Mouse (Mus musculus): Measurements from ENCODE around the gene Trim7. TPM values are rescaled to one million over a fixed set of nuclear protein-coding genes. Genes with fewer than 3 reads are reported as not detected.

The Trim7 gene
- polyA plus RNA-seq, 1 experiment = 1.2 TPM

DNA sequence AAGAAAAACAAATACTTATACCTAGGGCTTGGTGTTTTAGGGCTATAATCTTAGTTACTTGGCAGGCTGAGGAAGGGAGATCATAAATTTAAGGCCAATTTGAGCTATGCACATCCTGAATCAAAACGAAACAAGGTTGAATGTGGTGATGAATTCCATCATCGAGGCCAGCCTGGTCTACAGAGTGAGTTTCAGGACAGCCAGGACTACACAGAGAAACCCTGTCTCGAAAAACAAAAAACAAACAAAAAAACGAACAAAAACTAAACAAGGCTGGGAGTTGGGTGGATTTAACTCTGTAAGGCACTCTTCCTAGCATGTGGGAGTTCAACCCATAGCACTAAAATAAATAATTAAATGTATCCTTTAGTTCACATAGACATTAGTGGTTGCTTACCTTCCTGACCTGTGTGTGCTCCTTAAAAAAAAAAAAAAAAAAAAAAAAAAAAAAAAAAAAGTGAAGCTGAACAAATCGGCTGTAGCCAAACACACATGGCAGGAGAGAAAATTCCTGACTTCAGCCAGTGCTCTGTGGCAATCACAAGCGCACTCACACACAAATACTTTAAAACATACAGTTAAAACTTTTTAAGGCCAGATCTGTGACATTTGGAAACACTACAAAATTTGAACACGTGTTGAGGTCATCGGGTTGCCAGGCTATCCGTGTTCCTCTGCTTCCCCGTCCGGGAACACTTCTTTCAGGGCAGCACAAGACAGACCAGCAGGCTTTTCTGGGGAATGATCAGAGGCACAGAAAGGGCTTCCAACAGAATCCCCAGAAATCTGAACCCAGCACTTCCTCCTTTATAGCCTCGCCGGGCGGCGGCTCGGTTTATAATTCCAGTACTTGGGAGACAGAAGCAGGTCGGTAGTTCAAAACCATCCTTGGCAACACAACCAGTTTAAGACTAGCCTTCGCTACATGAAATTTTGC is 26.7 kb upstream of the Trim7 start:
- TF ChIP-seq GATA1 (IDR thresholded peaks at IDR 0.05; ENCODE audit: low read length) = no peak

DNA sequence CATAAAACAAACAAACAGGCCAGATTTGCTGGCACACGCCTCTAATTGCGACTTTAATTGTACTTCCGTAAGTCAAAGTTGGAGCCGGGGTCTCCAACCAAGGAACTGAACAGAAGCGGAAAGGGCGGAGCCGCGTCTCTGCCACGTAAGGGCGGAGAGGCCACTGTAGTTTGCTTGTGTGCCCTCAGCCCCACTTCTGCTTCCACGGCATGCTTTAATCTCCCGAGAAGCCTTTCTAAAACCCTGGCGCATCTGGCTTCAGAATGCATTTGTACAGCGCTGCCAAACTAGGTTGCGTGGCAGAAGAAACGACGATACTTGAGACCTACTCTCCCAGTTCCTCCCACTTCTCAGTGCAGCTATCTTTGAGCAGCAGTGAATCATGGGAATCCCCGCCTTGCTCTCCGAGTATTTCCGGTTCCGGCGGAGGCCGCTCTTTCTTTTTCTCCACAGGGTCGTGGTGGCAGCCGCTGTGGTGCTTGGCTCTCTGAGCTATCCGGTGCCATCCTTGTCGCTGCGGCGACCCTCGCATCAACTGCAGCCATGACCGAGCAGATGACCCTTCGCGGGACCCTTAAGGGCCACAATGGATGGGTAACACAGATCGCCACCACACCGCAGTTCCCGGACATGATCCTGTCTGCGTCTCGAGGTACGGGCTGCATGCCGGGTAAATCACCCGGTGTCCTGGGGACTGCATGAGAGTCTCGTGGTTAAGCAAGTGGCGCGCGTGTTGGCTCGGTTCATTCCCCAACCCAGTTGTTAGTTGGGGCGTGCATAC is 25.8 kb upstream of the Trim7 start, which contains the start of gene Rack1:
Gene Rack1, plus strand, starts transcription at position 412 of the 781 bp plus-strand sequence.
- TF ChIP-seq GATA1 (IDR thresholded peaks at IDR 0.05; ENCODE audit: low read length) = no peak

DNA sequence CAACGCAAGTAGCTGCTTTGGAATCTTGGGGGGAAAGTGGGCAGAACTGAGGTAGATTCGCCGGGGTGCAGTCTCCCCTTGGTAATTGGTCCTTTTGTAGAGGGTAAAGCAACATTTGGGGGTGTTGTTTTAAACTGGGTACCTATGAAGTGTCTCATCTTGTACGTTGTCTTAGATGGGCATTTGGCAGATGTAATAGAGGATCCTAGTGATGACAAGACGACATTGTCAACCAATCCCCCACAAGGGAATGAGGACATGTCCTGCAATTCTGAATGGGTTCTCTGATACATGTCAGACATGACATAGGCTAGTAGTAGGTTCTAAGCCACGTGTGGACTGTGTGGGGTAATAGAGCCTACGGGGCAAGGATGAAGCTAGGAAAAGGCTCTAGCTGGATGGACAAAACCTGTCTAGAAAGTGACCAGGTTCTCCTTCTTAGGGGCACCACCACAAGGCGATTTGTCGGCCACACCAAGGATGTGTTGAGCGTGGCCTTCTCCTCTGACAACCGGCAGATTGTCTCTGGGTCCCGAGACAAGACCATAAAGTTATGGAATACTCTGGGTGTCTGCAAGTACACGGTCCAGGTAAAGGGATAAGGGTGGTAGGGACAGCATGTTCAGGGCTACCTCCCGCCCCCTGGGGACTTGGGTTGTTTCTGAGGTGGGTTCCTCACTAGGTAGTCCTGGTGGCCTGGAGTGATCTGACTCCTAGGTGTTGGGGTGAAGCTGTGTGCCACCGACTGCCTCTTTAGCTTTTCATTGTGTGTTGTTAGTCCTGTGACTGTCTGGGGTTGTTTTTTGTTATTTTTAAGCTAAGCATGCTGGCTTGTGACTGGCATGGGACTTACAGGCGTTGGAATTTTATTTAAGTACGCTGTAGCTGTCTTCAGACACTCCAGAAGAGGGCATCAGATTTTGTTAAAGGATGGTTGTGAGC is 23.8 kb upstream of the Trim7 start:
- no peak for TF ChIP-seq GATA1 (IDR thresholded peaks at IDR 0.05; ENCODE audit: low read length)

DNA sequence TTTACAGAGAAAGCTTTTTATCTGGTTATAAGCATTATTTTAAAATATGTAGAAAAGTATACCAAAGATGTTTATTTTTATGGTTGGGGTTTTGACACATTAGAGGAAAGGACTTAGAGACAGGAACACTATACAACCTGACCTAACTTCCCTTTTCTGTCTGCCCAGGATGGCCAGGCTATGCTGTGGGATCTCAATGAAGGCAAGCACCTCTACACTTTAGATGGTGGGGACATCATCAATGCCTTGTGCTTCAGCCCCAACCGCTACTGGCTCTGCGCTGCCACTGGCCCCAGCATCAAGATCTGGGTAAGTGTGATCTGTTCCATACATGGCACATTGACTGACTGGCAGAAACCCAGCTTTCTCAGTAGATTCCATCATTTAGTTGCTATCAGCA is 22.0 kb upstream of the Trim7 start:
- TF ChIP-seq GATA1 (IDR thresholded peaks at IDR 0.05; ENCODE audit: low read length) = no peak

DNA sequence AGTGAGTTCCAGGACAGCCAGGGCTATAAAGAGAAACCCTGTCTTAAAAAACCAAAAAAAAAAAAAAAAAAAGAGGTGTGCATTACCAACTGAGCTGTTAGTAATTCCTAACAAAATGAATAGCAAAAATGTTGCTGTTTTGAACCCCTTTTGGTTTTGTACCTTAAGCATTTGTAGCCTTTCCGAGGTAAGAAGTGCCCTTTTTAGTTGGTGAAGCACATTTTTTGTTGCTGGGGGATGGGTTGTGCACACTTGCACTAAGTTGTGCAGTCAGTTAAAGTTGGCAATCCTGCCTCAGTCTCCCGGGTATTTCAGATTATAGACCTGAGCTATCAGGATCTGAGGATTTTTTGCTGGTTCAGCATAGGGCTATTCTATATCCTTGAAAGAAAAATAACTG is 21.0 kb upstream of the Trim7 start:
- no peak for TF ChIP-seq GATA1 (IDR thresholded peaks at IDR 0.05; ENCODE audit: low read length)

DNA sequence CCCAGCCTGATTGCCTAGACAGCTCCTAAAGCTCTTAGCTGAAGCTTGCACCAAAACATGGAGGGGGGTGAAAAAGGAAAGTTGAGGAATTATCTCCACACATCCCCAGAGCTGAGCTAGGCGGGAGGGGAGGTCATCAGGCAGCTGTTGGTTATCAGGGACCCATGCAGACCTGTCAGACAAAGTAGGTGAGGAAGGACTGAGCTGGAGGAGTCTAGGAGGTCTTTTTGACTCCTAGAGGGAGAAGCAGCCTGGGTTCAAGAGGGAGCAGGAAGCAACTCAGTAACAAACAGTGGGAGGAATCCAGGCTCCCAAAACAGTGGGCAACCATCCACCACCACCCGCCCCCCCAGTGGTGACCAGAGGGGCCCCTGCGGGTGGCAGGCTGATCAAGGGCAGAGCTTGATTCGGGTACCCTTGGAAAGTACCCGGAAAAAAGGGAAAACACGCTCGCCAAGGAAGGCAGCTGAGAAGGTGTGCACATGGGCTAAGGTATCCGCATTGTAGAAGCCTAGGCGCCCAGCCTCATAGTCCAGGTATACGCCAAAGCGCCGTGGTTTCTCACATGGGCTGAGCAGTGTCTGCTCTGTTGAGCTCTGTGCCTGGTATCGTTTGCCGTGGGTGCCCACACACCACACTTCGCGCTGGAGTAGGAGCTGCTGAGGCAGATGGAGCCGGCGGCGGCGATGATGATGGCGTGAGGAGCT is 18.9 kb upstream of the Trim7 start:
- TF ChIP-seq GATA1 (IDR thresholded peaks at IDR 0.05; ENCODE audit: low read length) = no peak

DNA sequence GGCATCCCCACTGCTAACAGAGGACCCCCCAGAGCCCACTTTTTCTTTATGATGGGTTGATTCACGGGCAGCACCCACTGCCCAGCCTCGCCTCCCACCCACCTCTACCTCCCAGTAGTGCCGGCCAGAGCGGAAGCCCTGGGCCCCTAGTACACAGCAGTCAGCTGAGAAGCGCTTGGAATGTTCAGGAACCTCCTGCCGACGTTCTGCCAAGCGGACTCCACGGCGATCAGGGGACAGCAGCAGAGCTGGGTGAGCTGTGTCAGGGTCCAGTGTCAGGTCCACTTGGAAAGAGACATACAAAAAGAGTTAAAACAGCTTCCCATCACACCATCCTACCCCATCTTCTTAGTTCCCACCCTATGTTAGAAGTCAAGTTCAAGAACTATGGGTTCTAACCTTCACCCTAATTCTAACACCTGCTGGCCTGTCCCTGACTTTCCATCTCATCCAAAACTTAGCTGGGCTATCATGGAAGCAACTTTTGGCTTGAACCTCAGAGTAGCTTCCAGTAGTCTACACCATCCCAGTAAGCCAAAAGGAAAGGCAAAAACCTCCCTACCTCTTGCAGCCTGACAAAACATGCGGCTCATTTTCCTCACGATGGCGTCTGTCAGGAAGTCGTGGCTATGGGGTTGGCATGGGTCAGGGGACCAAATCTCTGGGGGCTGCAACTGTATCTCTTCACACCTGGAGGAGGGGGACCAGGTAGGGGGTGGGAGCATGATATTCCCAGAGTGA is 18.2 kb upstream of the Trim7 start:
- no peak for TF ChIP-seq GATA1 (IDR thresholded peaks at IDR 0.05; ENCODE audit: low read length)

DNA sequence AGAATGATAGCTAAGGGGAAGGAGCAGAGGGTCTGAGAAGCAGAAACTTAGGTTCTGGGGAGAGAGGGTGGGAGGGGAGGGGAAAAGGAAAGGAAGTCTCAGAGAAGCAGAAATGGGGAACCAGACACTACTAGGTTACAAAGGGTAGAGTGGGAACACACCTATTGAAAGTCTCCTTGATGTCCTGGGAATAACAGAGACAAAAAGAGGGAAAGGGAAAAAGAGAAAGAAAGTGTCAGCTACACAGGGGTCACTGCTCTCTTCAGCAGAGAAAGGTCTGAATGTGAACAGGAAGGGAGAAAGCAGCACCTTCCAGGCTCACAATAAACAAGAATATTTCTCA is 17.7 kb upstream of the Trim7 start:
- no peak for TF ChIP-seq GATA1 (IDR thresholded peaks at IDR 0.05; ENCODE audit: low read length)

DNA sequence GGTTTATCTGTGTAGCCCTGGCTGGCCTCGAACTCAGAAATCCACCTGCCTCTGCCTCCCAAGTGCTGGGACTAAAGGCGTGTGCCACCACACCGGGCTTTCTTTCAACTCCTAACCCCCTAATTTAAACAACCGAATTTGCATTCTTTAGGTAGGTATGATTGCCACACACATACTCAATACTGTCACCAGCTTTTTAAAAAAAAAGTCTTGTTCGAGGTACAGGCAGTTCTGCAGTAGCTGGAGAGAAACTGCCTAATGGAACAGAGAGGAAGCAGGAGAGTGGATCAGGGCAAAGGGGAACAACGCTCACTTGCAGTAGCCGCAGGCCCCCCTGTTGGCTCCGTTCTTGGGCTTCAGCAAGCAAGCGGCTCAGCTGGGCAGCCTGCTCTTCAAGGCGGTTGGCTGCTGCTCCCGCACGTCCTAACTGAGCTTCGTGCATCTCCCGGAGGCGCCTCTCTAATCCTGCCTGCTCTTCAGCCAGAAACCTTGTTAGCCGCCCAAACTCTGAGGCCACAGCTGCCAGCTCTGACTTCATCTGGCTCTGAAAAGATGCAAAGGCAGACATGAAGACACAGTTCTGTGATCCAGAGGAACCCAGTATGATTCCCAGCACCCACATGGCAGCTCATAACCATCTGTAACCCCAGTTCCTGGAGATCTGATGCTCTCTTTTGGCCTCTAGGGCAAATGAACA is 17.1 kb upstream of the Trim7 start:
- no peak for TF ChIP-seq GATA1 (IDR thresholded peaks at IDR 0.05; ENCODE audit: low read length)

DNA sequence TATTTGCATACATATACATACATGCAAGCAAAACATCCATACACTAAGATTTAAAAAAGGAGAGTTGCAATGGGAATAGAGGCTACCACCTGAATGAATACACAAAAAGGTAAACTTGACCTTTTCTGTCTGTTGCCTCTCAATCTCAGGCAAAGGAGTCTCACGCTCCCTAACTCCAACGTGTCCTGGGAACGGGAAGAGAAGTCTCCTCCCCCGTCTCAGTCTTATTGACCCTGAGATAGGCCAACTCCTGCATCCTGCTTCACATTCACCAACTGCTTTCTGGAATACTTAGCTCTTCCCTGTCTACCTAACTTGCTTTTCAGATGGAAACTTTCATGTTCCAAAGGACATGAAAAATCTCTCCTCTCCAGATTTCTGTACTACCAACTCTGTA is 16.5 kb upstream of the Trim7 start:
- no peak for TF ChIP-seq GATA1 (IDR thresholded peaks at IDR 0.05; ENCODE audit: low read length)

DNA sequence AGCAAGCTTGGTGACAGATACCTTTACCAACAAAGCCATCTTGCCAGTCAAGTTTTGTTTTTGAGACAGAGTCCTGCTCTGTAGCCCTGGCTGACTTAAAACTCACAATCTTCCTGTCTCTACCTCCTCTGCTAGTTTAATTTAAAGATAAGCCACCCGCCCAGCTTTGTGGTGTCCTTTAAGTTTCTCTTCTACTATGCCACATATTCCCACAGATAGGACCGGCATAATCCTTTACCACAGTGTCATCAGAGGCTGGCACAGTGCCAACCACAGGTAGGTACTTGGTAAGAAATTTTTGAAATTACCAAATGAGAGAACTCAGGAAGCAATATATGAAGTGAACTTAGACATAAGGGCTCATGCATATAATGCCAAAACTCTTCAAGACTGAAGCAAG is 15.8 kb upstream of the Trim7 start:
- no peak for TF ChIP-seq GATA1 (IDR thresholded peaks at IDR 0.05; ENCODE audit: low read length)

DNA sequence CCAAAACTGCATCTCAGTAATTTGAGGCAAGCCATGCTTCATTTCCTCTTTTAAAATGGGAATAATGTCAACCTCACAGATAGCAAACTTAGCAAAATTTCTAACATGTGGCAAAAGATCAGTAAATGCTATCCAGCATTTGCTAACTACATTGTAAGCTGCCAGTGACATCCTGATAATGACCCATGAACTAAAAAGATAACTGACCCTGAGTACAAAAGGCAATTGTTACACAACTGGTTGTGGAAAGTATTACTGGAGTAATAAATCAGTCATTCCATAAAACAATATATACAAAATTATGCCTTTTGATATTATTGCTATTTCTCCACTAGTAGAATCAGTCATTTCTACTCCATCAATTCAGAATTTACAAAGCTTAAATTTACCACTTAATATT is 12.2 kb upstream of the Trim7 start:
- no peak for TF ChIP-seq GATA1 (IDR thresholded peaks at IDR 0.05; ENCODE audit: low read length)

DNA sequence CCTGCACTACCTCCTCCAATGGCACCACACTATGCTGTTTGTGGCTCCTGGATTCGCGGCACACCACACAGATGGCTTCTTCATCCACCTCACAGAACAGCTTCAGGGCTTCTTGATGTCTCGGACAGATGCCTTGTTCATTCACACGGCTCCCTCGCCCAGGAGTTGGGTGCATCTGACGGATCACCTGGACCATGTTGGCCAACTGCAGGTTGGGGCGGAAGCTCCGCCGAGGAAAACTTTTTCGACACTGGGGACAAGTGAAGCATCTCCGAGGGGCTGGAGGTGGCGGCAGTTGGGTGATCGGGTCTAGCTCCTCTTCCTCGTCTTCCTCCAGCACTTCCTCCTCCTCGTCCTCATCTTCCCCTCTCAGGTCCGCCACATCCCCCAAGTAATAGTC is 10.1 kb upstream of the Trim7 start:
- TF ChIP-seq GATA1 (IDR thresholded peaks at IDR 0.05; ENCODE audit: low read length) = no peak
